Mouse (Mus musculus): Measurements from ENCODE around the gene Efl1. TPM values are rescaled to one million over a fixed set of nuclear protein-coding genes. Genes with fewer than 3 reads are reported as not detected.
A peak's percentile ranks its signal among the peaks of the same experiment; 100 is the strongest.

Efl1 gene
- polyA plus RNA-seq, 1 experiment from 2014 or later = 20.7 TPM

DNA sequence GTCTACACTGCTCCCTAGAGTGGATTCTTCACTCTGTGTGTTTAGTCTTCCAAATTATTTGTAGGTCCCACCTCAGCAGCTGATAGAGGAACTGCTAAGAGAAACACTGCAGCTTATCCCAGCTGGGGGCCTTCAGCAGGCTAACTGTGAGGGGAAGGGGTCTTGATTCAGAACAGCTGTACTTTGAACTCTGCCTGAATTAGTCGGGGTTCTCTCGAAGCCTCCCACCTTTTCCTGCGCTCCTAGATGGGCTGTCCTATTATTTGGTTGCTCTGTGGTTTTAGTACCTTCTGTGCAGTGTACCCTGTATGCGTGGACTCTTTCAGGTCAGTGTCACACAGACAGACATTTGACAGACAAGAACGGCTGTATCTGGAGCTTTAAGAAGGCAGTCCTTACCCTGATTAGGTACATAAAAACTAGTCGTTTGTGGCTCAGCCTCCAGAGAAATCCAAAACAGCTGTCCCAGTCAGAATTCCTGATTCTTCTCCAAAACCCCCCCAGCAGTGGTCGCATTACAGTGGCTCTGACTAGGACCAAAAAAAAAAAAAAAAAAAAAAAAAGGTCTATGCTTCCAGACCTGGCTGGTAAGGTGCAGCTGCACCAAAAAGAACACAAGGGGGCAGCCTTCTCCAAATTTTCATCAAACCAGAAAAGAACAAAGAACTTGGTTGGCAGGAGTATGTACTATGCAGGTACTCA is 66.9 kb downstream of the Efl1 start:
- H3K27ac ChIP-seq (ENCODE audit: low read depth, low read length) = peak overlapping the region; percentile 62; the same call in 1 of the 2 replicates
- ATAC-seq = peak; percentile 94
- H3K4me3 ChIP-seq (ENCODE audit: low read length) = no peak overlapping the region
- peak overlapping the region; percentile 55 for H3K9ac ChIP-seq (ENCODE audit: low read depth, low read length)
- 39% methylated on average over 7 of the region's 7 CpGs for WGBS
- H3K4me1 ChIP-seq (ENCODE audit: control insufficient read depth, insufficient read depth, low read depth, low read length) = peaks cover 6% of the 10 kb centered on the region
- H3K27me3 ChIP-seq (replicated peaks; ENCODE audit: control insufficient read depth, insufficient read depth, low read length) = no peaks in the 10 kb centered on the region
- peak overlapping the region; percentile 20; the same call in 1 of the 2 replicates for H3K4me2 ChIP-seq (ENCODE audit: low read length)
- no peaks in the 10 kb centered on the region for H3K36me3 ChIP-seq (ENCODE audit: control insufficient read depth, insufficient read depth, low read length)
- no peaks in the 10 kb centered on the region for H3K9me3 ChIP-seq (ENCODE audit: control insufficient read depth, low read length)

DNA sequence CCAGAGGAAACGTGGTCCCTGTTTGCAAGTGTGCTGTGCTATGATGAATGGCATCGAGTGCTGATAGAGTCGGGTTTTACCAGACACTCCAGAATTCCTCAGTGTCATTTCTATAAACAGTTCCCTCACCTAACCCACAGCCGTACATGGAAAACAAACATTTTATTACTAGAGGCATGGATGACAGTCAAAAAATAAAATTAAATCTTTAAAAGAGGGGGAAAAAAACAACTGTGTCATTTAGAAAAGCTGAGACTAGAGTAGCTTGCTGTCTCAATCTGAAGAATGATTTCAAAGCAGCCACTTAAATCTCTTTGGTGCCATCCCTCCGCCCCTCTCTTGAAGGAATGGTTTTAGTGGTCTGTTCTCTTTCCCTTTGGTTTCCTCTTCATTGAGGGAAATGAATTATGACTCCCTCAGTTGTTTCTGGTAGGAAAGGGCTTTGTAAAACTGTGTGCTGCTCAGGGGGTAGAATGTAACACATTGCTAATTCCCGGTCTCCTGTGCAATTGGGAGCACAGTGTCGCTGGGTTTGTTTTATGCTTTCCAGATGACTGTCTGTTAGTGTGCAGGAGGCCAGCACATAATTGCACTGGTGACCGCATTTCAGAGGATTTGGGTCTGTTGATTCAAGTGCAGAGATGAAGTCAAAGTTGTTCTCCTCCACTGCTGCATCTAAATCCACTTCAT is 67.6 kb downstream of the Efl1 start:
- 33% methylated on average over 8 of the region's 8 CpGs for WGBS
- ATAC-seq = peak; percentile 56; the same call in 1 of the 2 replicates
- Histone ChIP-seq H3K27me3 (replicated peaks; ENCODE audit: control insufficient read depth, insufficient read depth, low read length) (no peaks in the 10 kb centered on the region), H3K4me1 (ENCODE audit: control insufficient read depth, insufficient read depth, low read depth, low read length) (peaks cover 6% of the 10 kb centered on the region), H3K4me3 (ENCODE audit: low read length) (no peak overlapping the region), H3K9ac (ENCODE audit: low read depth, low read length) (peak overlapping the region; percentile 55), H3K36me3 (ENCODE audit: control insufficient read depth, insufficient read depth, low read length) (no peaks in the 10 kb centered on the region), H3K4me2 (ENCODE audit: low read length) (peak overlapping the region; percentile 20), H3K27ac (ENCODE audit: low read depth, low read length) (peak overlapping the region; percentile 62; the same call in 1 of the 2 replicates), H3K9me3 (ENCODE audit: control insufficient read depth, low read length) (no peaks in the 10 kb centered on the region)

GRCm38 (mm10) chr7:82719285-82719684 is 70.9 kb downstream of the Efl1 start:
- 63% methylated on average over 5 of the region's 5 CpGs for WGBS
- peaks cover 6% of the 10 kb centered on the region for H3K4me1 ChIP-seq (ENCODE audit: control insufficient read depth, insufficient read depth, low read depth, low read length)
- no peak overlapping the region for H3K4me2 ChIP-seq (ENCODE audit: low read length)
- no peaks in the 10 kb centered on the region for H3K36me3 ChIP-seq (ENCODE audit: control insufficient read depth, insufficient read depth, low read length)
- no peak overlapping the region for H3K27ac ChIP-seq (ENCODE audit: low read depth, low read length)
- no peak overlapping the region for H3K4me3 ChIP-seq (ENCODE audit: low read length)
- H3K9me3 ChIP-seq (ENCODE audit: control insufficient read depth, low read length) = no peaks in the 10 kb centered on the region
- no peaks in the 10 kb centered on the region for H3K27me3 ChIP-seq (replicated peaks; ENCODE audit: control insufficient read depth, insufficient read depth, low read length)
- peak; percentile 55; the same call in 1 of the 2 replicates for ATAC-seq
- H3K9ac ChIP-seq (ENCODE audit: low read depth, low read length) = no peak overlapping the region

- Histone ChIP-seq H3K27ac (ENCODE audit: low read depth, low read length) (no peak overlapping the region), H3K4me2 (ENCODE audit: low read length) (no peak overlapping the region), H3K4me1 (ENCODE audit: control insufficient read depth, insufficient read depth, low read depth, low read length) (peaks cover 6% of the 10 kb centered on the region), H3K36me3 (ENCODE audit: control insufficient read depth, insufficient read depth, low read length) (no peaks in the 10 kb centered on the region), H3K9me3 (ENCODE audit: control insufficient read depth, low read length) (no peaks in the 10 kb centered on the region), H3K4me3 (ENCODE audit: low read length) (no peak overlapping the region), H3K9ac (ENCODE audit: low read depth, low read length) (no peak overlapping the region), H3K27me3 (replicated peaks; ENCODE audit: control insufficient read depth, insufficient read depth, low read length) (no peaks in the 10 kb centered on the region)
- 71% methylated on average over 5 of the region's 5 CpGs for WGBS
- ATAC-seq = no peak
These were observed 71.3 kb downstream of the Efl1 start for GRCm38 (mm10) chr7:82719740-82720139.

DNA sequence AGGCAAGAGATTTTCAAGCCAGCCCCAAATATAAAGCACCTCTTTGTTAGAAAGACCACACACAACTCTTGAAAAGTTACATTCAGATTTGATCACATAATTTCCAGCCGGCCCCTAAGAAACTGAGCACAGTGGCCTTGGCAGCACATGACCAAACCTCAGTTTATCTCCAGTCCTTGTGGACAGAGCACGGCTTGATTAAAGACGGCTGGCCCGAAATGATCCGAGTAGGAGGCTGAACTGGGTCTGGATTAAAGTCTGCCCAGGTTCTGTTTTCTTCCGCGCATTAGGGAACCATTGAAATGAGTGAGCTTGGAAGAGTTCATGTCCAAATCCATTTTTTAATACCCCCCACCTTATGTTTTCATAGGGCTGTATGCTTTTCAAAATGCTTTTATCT is 72.1 kb downstream of the Efl1 start:
- H3K4me3 ChIP-seq (ENCODE audit: low read length) = no peak overlapping the region

DNA sequence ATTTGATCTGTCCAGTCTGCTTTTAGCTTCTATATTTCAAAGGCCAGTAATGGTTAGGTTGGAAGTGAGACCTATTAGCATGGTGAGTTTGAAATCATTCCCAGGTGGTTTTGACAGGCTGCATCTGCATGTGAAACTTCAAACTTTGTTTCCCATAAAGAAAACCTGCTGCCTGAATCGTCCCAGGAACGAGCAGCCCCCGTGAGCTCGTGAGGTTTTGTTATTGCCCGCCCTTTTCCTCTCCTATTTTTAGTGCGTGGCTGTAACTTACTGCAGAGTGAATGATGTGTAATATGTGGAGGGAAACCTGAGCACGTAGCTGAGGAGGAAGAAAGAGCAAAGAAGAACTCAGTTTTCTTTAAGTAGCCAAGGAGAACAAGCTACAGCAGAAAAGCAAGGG is 72.5 kb downstream of the Efl1 start:
- 81% methylated on average over 7 of the region's 7 CpGs for WGBS
- Histone ChIP-seq H3K36me3 (ENCODE audit: control insufficient read depth, insufficient read depth, low read length) (no peaks in the 10 kb centered on the region), H3K9ac (ENCODE audit: low read depth, low read length) (no peak overlapping the region), H3K4me3 (ENCODE audit: low read length) (no peak overlapping the region), H3K9me3 (ENCODE audit: control insufficient read depth, low read length) (no peaks in the 10 kb centered on the region), H3K27ac (ENCODE audit: low read depth, low read length) (no peak overlapping the region), H3K4me1 (ENCODE audit: control insufficient read depth, insufficient read depth, low read depth, low read length) (peaks cover 4% of the 10 kb centered on the region), H3K4me2 (ENCODE audit: low read length) (no peak overlapping the region), H3K27me3 (replicated peaks; ENCODE audit: control insufficient read depth, insufficient read depth, low read length) (no peaks in the 10 kb centered on the region)
- no peak for ATAC-seq

More for the DNA sequence above, 72.1 kb downstream of the Efl1 start:
- 79% methylated on average over 7 of the region's 7 CpGs for WGBS
- no peak overlapping the region for H3K4me2 ChIP-seq (ENCODE audit: low read length)
- ATAC-seq = no peak
- no peaks in the 10 kb centered on the region for H3K27me3 ChIP-seq (replicated peaks; ENCODE audit: control insufficient read depth, insufficient read depth, low read length)
- peaks cover 6% of the 10 kb centered on the region for H3K4me1 ChIP-seq (ENCODE audit: control insufficient read depth, insufficient read depth, low read depth, low read length)
- H3K9me3 ChIP-seq (ENCODE audit: control insufficient read depth, low read length) = no peaks in the 10 kb centered on the region
- H3K27ac ChIP-seq (ENCODE audit: low read depth, low read length) = no peak overlapping the region
- H3K9ac ChIP-seq (ENCODE audit: low read depth, low read length) = no peak overlapping the region
- no peaks in the 10 kb centered on the region for H3K36me3 ChIP-seq (ENCODE audit: control insufficient read depth, insufficient read depth, low read length)

GRCm38 (mm10) chr7:82722486-82723123 is 74.2 kb downstream of the Efl1 start:
- Histone ChIP-seq H3K4me1 (ENCODE audit: control insufficient read depth, insufficient read depth, low read depth, low read length) (no peaks in the 10 kb centered on the region; the same call in 1 of the 2 replicates), H3K36me3 (ENCODE audit: control insufficient read depth, insufficient read depth, low read length) (no peaks in the 10 kb centered on the region), H3K27ac (ENCODE audit: low read depth, low read length) (no peak overlapping the region), H3K4me2 (ENCODE audit: low read length) (no peak overlapping the region), H3K9ac (ENCODE audit: low read depth, low read length) (no peak overlapping the region), H3K27me3 (replicated peaks; ENCODE audit: control insufficient read depth, insufficient read depth, low read length) (no peaks in the 10 kb centered on the region), H3K4me3 (ENCODE audit: low read length) (no peak overlapping the region), H3K9me3 (ENCODE audit: control insufficient read depth, low read length) (no peaks in the 10 kb centered on the region)
- whole genome bisulfite sequencing = 86% methylated on average over 7 of the region's 7 CpGs
- ATAC-seq = no peak

GRCm38 (mm10) chr7:82723151-82723871 is 74.9 kb downstream of the Efl1 start:
- 76% methylated on average over 7 of the region's 7 CpGs for WGBS
- H3K27me3 ChIP-seq (replicated peaks; ENCODE audit: control insufficient read depth, insufficient read depth, low read length) = no peaks in the 10 kb centered on the region
- ATAC-seq = no peak
- H3K9me3 ChIP-seq (ENCODE audit: control insufficient read depth, low read length) = no peaks in the 10 kb centered on the region
- no peak overlapping the region for H3K4me3 ChIP-seq (ENCODE audit: low read length)
- no peak overlapping the region for H3K9ac ChIP-seq (ENCODE audit: low read depth, low read length)
- H3K36me3 ChIP-seq (ENCODE audit: control insufficient read depth, insufficient read depth, low read length) = no peaks in the 10 kb centered on the region
- H3K4me2 ChIP-seq (ENCODE audit: low read length) = no peak overlapping the region
- H3K27ac ChIP-seq (ENCODE audit: low read depth, low read length) = no peak overlapping the region
- H3K4me1 ChIP-seq (ENCODE audit: control insufficient read depth, insufficient read depth, low read depth, low read length) = no peaks in the 10 kb centered on the region; the same call in 1 of the 2 replicates
